Mouse (Mus musculus) forebrain, postnatal 0 days (tissue): ENCODE data around the gene Cd28. TPM values are rescaled to one million over a fixed set of nuclear protein-coding genes. Genes with fewer than 3 reads are reported as not detected.

ENCODE experiments used
- ATAC-seq: fragments of 200-750 bp; cut with Nextera tagmentation; 2 replicates; pipeline ENCODE4 v1.8.0; 2017; ENCODE audit warnings: mild to moderate bottlenecking, moderate library complexity
- DNase-seq: peaks from one replicate; pipeline ENCODE4 v3.0.0-alpha.2; 2015
- H3K27ac ChIP-seq: fragments of 300-500 bp; sonication (generic); 2 replicates; pipeline ENCODE4 v1.5.1; 2014; ENCODE audit warnings: low read depth, mild to moderate bottlenecking, antibody characterized with exemption, low read length, moderate library complexity, mixed read lengths
- H3K27me3 ChIP-seq: fragments of 300-500 bp; sonication (generic); 2 replicates; pipeline ENCODE4 v1.6.1; 2014; ENCODE audit warnings: mild to moderate bottlenecking, low read length, mixed read lengths; ENCODE audit not compliant: insufficient read depth
- H3K36me3 ChIP-seq: fragments of 300-500 bp; sonication (generic); 2 replicates; pipeline ENCODE4 v1.6.1; 2014; ENCODE audit warnings: mild to moderate bottlenecking, moderate library complexity; ENCODE audit not compliant: insufficient read depth
- H3K4me1 ChIP-seq: fragments of 300-500 bp; sonication (generic); 2 replicates; pipeline ENCODE4 v1.6.1; 2014; ENCODE audit warnings: antibody characterized with exemption; ENCODE audit not compliant: insufficient read depth
- H3K4me2 ChIP-seq: fragments of 300-500 bp; sonication (generic); 2 replicates; pipeline ENCODE4 v1.6.1; 2014; ENCODE audit warnings: low read depth, mild to moderate bottlenecking, moderate library complexity
- H3K4me3 ChIP-seq: fragments of 300-500 bp; sonication (generic); 2 replicates; pipeline ENCODE4 v1.5.1; 2014; ENCODE audit warnings: low read depth, low read length, mixed read lengths
- H3K9ac ChIP-seq: fragments of 300-500 bp; sonication (generic); 2 replicates; pipeline ENCODE4 v1.6.1; 2014; ENCODE audit warnings: mild to moderate bottlenecking
- H3K9me3 ChIP-seq: fragments of 300-500 bp; sonication (generic); 2 replicates; pipeline ENCODE4 v1.6.1; 2016; ENCODE audit warnings: low read length
- CTCF ChIP-seq: sonication (generic); IDR thresholded peaks from 2 replicates; pipeline ENCODE4 v1.5.1; 2016; ENCODE audit warnings: antibody characterized with exemption, control low read depth, low read depth
- WGBS: fragments of 180-500 bp; shearing (Covaris S2); extraction: QIAGEN DNeasy Blood & Tissue Kit; methylation state at CpG from one replicate; pipeline ENCODE4 v1.1.7; 2014; 5-methylcytosine and 5-hydroxymethylcytosine counted together
- polyA plus RNA-seq: library from polyadenylated mRNA; unstranded; fragments of >200 nt; fragmentation: Nextera tagmentation; extraction: Ambion mirVana; gene quantifications from 2 replicates; pipeline ENCODE4 v1.2.1, GENCODE M21; 2015
- total RNA-seq: library from RNA; depleted of rRNA; stranded (reverse); fragments of >200 nt; gene quantifications from 2 replicates; pipeline ENCODE4 v1.2.3, GENCODE M21; 2014

Cd28 gene
- total and polyA plus RNA-seq, 2 experiments from 2014 or later: 0.05 to 0.08 TPM

GRCm38 (mm10) chr1:60776166-60776565, 59.6 kb downstream of the Cd28 start:
- no peaks in the 10 kb centered on the region for H3K36me3 ChIP-seq
- H3K27me3 ChIP-seq: no peaks in the 10 kb centered on the region
- no peak overlapping the region for H3K4me3 ChIP-seq
- no peak overlapping the region for H3K9ac ChIP-seq
- WGBS: 77% methylated on average over 4 of the region's 4 CpGs
- H3K27ac ChIP-seq: no peak overlapping the region
- DNase-seq: no peak
- H3K9me3 ChIP-seq: no peaks in the 10 kb centered on the region
- no peak overlapping the region for H3K4me2 ChIP-seq
- no peak for ATAC-seq
- no peaks in the 10 kb centered on the region for H3K4me1 ChIP-seq
- no peak for TF ChIP-seq CTCF

GRCm38 (mm10) chr1:60776906-60777305, 60.3 kb downstream of the Cd28 start:
- Histone ChIP-seq H3K27ac (no peak overlapping the region), H3K9me3 (no peaks in the 10 kb centered on the region), H3K4me2 (no peak overlapping the region), H3K27me3 (no peaks in the 10 kb centered on the region), H3K4me3 (no peak overlapping the region), H3K36me3 (no peaks in the 10 kb centered on the region), H3K9ac (no peak overlapping the region), H3K4me1 (no peaks in the 10 kb centered on the region)
- ATAC-seq: no peak
- WGBS: 84% methylated on average over 3 of the region's 3 CpGs
- no peak for DNase-seq
- TF ChIP-seq CTCF: no peak

GRCm38 (mm10) chr1:60778465-60779115, 62.0 kb downstream of the Cd28 start:
- Histone ChIP-seq H3K27me3 (no peaks in the 10 kb centered on the region), H3K9me3 (no peaks in the 10 kb centered on the region), H3K4me1 (no peaks in the 10 kb centered on the region), H3K36me3 (no peaks in the 10 kb centered on the region), H3K9ac (no peak overlapping the region), H3K4me2 (no peak overlapping the region), H3K4me3 (no peak overlapping the region), H3K27ac (no peak overlapping the region)
- WGBS: 75% methylated on average over 8 of the region's 8 CpGs
- no peak for TF ChIP-seq CTCF
- ATAC-seq (no peak), DNase-seq (no peak)

- no peaks in the 10 kb centered on the region for H3K9me3 ChIP-seq
- H3K4me3 ChIP-seq: no peak overlapping the region
- ATAC-seq (no peak), DNase-seq (no peak)
- no peaks in the 10 kb centered on the region for H3K4me1 ChIP-seq
- no peak for TF ChIP-seq CTCF
- WGBS: 85% methylated on average over 2 of the region's 2 CpGs
- no peak overlapping the region for H3K27ac ChIP-seq
- H3K4me2 ChIP-seq: no peak overlapping the region
- no peak overlapping the region for H3K9ac ChIP-seq
- H3K36me3 ChIP-seq: no peaks in the 10 kb centered on the region
- no peaks in the 10 kb centered on the region for H3K27me3 ChIP-seq
Observed at GRCm38 (mm10) chr1:60779176-60779575, 62.6 kb downstream of the Cd28 start.

- no peak overlapping the region for H3K4me3 ChIP-seq
- H3K9me3 ChIP-seq: no peaks in the 10 kb centered on the region
- no peak overlapping the region for H3K9ac ChIP-seq
- no peak overlapping the region for H3K27ac ChIP-seq
- no peaks in the 10 kb centered on the region for H3K36me3 ChIP-seq
- TF ChIP-seq CTCF: no peak
- DNase-seq: no peak
- ATAC-seq: no peak
- H3K4me2 ChIP-seq: no peak overlapping the region
- no peaks in the 10 kb centered on the region for H3K4me1 ChIP-seq
- WGBS: 86% methylated on average over 4 of the region's 4 CpGs
- H3K27me3 ChIP-seq: no peaks in the 10 kb centered on the region
Observed at GRCm38 (mm10) chr1:60781666-60782065, 65.1 kb downstream of the Cd28 start.

- Histone ChIP-seq H3K4me3 (no peak overlapping the region), H3K4me1 (no peaks in the 10 kb centered on the region; the same call in 1 of the 2 replicates), H3K27ac (peak overlapping the region; percentile 9; the same call in 1 of the 2 replicates), H3K36me3 (no peaks in the 10 kb centered on the region), H3K9me3 (no peaks in the 10 kb centered on the region), H3K27me3 (no peaks in the 10 kb centered on the region), H3K4me2 (no peak overlapping the region), H3K9ac (no peak overlapping the region)
- DNase-seq: peak; percentile 31
- TF ChIP-seq CTCF: no peak
- peak; percentile 78 for ATAC-seq
Observed at GRCm38 (mm10) chr1:60793717-60794116, 77.1 kb downstream of the Cd28 start.

- no peaks in the 10 kb centered on the region for H3K9me3 ChIP-seq
- WGBS: 79% methylated on average over 3 of the region's 3 CpGs
Observed at GRCm38 (mm10) chr1:60795677-60796205, 79.1 kb downstream of the Cd28 start.

More at GRCm38 (mm10) chr1:60795677-60796205, 79.1 kb downstream of the Cd28 start:
- H3K4me2 ChIP-seq: no peak overlapping the region
- ATAC-seq (no peak), DNase-seq (no peak)
- no peak overlapping the region for H3K27ac ChIP-seq
- no peak for TF ChIP-seq CTCF
- no peaks in the 10 kb centered on the region; the same call in 1 of the 2 replicates for H3K4me1 ChIP-seq
- H3K4me3 ChIP-seq: no peak overlapping the region
- H3K27me3 ChIP-seq: no peaks in the 10 kb centered on the region
- H3K36me3 ChIP-seq: no peaks in the 10 kb centered on the region
- H3K9ac ChIP-seq: no peak overlapping the region
